Mouse (Mus musculus) ovary, postnatal 14 days (tissue): ENCODE measurements around the gene Slc31a2.

ENCODE experiments used
- DNase-seq: peaks from one replicate; pipeline ENCODE4 v3.0.0; 2022; ENCODE audit warnings: low spot score

Gene Slc31a2

GRCm38 (mm10) chr4:62281319-62281718 lies 19.0 kb downstream of the Slc31a2 start:
- DNase-seq: no peak

GRCm38 (mm10) chr4:62282969-62283368 lies 20.6 kb downstream of the Slc31a2 start:
- DNase-seq: no peak

GRCm38 (mm10) chr4:62285576-62285975 lies 23.2 kb downstream of the Slc31a2 start:
- no peak for DNase-seq

- DNase-seq: peak; percentile 42
Observed at GRCm38 (mm10) chr4:62286257-62286991, 24.1 kb downstream of the Slc31a2 start.

GRCm38 (mm10) chr4:62286992-62287900 lies 24.9 kb downstream of the Slc31a2 start:
- no peak for DNase-seq

GRCm38 (mm10) chr4:62289226-62289625 lies 26.9 kb downstream of the Slc31a2 start:
- DNase-seq: no peak

GRCm38 (mm10) chr4:62290816-62291505 lies 28.6 kb downstream of the Slc31a2 start:
- no peak for DNase-seq

- no peak for DNase-seq
Observed at GRCm38 (mm10) chr4:62292461-62293180, 30.3 kb downstream of the Slc31a2 start.

GRCm38 (mm10) chr4:62293219-62293861 lies 31.0 kb downstream of the Slc31a2 start:
- DNase-seq: no peak

- no peak for DNase-seq
Observed at GRCm38 (mm10) chr4:62294741-62295140, 32.4 kb downstream of the Slc31a2 start.

- no peak for DNase-seq
Observed at GRCm38 (mm10) chr4:62297280-62298130, 35.1 kb downstream of the Slc31a2 start.

- DNase-seq: no peak
Observed at GRCm38 (mm10) chr4:62300001-62300400, 37.6 kb downstream of the Slc31a2 start.

GRCm38 (mm10) chr4:62302795-62303194 lies 40.4 kb downstream of the Slc31a2 start:
- DNase-seq: no peak

GRCm38 (mm10) chr4:62303288-62303687 lies 40.9 kb downstream of the Slc31a2 start:
- DNase-seq: no peak

GRCm38 (mm10) chr4:62306301-62306700 lies 43.9 kb downstream of the Slc31a2 start:
- DNase-seq: no peak

GRCm38 (mm10) chr4:62306840-62307239 lies 44.5 kb downstream of the Slc31a2 start:
- DNase-seq: no peak

- DNase-seq: no peak
Observed at GRCm38 (mm10) chr4:62308406-62308805, 46.0 kb downstream of the Slc31a2 start.

GRCm38 (mm10) chr4:62312821-62313220 lies 50.5 kb downstream of the Slc31a2 start:
- no peak for DNase-seq

GRCm38 (mm10) chr4:62313641-62314211 lies 51.4 kb downstream of the Slc31a2 start:
- DNase-seq: no peak

- DNase-seq: no peak
Observed at GRCm38 (mm10) chr4:62314516-62314915, 52.2 kb downstream of the Slc31a2 start.
